Mouse (Mus musculus): ENCODE results near the gene Tbx19. TPM values are rescaled to one million over a fixed set of nuclear protein-coding genes. Genes with fewer than 3 reads are reported as not detected.

Gene Tbx19
- total RNA-seq (2014; rRNA removed) (not detected in 2 replicates), polyA plus RNA-seq (2015; fragmentation: Nextera tagmentation; extraction: Ambion mirVana) (not detected in 2 replicates)

DNA sequence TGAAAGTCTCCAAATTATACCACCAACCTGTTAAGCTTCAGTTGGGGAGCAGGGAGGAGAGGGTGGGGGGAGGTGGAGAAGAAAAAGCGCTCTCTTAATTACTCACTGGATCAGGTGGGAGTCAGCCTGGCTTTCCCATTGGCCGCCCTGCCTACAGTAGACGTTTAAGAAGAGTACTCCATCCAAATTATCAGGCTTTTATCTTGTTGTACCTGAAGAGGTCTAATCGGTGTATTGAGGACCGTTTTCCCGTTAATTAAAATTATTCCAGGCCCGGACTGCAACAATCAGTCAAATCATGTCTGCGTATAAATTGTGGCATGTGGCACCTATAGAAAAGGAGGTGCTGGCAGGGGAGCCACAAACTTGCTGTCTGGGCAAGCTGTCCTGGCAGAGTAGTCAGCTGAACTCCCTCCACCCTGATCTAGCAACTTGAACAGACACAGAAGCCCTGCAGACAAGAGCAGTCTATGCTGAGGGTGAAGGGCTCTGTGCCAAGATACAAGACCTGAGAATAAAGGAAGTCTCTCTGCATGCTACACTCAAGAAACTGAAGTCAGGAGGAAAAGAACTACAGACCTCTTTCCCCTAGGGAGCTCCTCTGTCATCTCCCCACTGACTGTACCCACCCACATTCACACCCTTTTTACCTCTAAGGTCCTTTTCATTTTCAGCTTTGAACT, at the start of gene Tbx19:
TSS of gene Tbx19 (minus strand) at position 51 of the 683 bp plus-strand sequence.
- H3K36me3 ChIP-seq (ENCODE audit: insufficient read depth) = no peaks in the 10 kb centered on the region
- no peak within 1 kb of the TSS for H3K27ac ChIP-seq (ENCODE audit: low read depth, low read length)
- WGBS = 61% methylated on average over 8 of the region's 8 CpGs
- no peaks in the 10 kb centered on the region for H3K27me3 ChIP-seq (ENCODE audit: insufficient read depth, low read length)
- no peaks in the 10 kb centered on the region for H3K4me1 ChIP-seq (ENCODE audit: insufficient read depth)
- no peak within 1 kb of the TSS for H3K4me2 ChIP-seq (ENCODE audit: low read depth)
- no peak within 1 kb of the TSS for H3K4me3 ChIP-seq (ENCODE audit: low read depth, low read length)
- H3K9ac ChIP-seq = no peak within 1 kb of the TSS
- DNase-seq (no peak), ATAC-seq (no peak)
- H3K9me3 ChIP-seq (ENCODE audit: low read length) = no peaks in the 10 kb centered on the region
- no peak for TF ChIP-seq CTCF (IDR thresholded peaks at IDR 0.05; ENCODE audit: low read depth)

DNA sequence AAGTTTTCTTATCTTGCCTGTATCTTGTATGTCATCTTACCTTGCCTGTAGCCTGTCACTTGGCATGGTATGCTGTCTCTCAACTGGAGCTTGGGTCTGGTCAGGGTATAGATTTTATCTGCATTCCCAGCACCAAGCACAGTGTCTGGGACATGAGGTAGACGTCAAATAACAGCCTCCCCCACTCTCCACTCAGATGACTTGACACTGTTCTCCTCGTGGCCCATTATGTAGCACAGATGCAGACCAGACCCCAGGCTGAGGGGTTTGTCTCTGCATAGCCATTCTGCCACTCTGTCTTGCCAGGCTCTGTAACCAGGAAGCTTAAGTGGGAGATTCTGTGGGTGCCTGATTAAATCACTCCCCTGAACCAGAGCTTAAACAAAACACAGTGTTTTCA, 45.0 kb upstream of the Tbx19 start:
- WGBS = 46% methylated on average over 2 of the region's 2 CpGs
- H3K9me3 ChIP-seq (ENCODE audit: low read length) = no peaks in the 10 kb centered on the region
- no peaks in the 10 kb centered on the region for H3K4me1 ChIP-seq (ENCODE audit: insufficient read depth)
- no peak overlapping the region for H3K9ac ChIP-seq
- H3K4me3 ChIP-seq (ENCODE audit: low read depth, low read length) = no peak overlapping the region
- DNase-seq = no peak
- no peaks in the 10 kb centered on the region for H3K27me3 ChIP-seq (ENCODE audit: insufficient read depth, low read length)
- H3K36me3 ChIP-seq (ENCODE audit: insufficient read depth) = no peaks in the 10 kb centered on the region
- no peak for TF ChIP-seq CTCF (IDR thresholded peaks at IDR 0.05; ENCODE audit: low read depth)
- no peak for ATAC-seq
- no peak overlapping the region for H3K27ac ChIP-seq (ENCODE audit: low read depth, low read length)
- H3K4me2 ChIP-seq (ENCODE audit: low read depth) = no peak overlapping the region

DNA sequence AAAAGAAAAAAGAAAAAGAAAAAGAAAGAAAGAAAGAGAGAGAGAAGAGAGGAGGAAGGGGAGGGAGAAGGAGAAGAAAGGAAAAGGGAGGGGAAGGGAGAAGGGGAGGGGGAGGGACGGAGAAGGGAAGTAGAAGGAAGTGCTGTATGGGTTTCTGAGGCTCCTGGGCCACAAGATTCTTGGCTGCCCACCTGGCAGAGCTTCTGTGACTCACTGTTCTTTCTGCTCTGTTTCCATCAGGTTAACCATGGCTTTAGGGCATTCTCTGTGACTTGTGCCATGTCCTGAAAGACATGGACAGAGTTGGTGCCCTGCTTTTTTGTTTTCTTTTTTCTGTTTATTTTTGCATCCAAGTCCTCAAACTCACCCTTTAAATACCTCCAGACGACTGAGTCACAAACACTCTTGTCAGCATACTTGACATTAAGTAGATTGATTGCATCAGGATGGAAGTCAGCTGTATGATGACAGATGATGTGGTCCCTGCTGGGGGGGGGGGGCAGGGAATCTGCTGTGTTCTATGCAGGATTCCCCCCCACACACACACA, 43.0 kb upstream of the Tbx19 start:
- H3K9me3 ChIP-seq (ENCODE audit: low read length) = no peaks in the 10 kb centered on the region
- ATAC-seq (no peak), DNase-seq (no peak)
- no peaks in the 10 kb centered on the region for H3K4me1 ChIP-seq (ENCODE audit: insufficient read depth)
- H3K27me3 ChIP-seq (ENCODE audit: insufficient read depth, low read length) = no peaks in the 10 kb centered on the region
- no peak for TF ChIP-seq CTCF (IDR thresholded peaks at IDR 0.05; ENCODE audit: low read depth)
- H3K27ac ChIP-seq (ENCODE audit: low read depth, low read length) = no peak overlapping the region
- no peaks in the 10 kb centered on the region for H3K36me3 ChIP-seq (ENCODE audit: insufficient read depth)
- H3K9ac ChIP-seq = no peak overlapping the region
- no peak overlapping the region for H3K4me3 ChIP-seq (ENCODE audit: low read depth, low read length)
- H3K4me2 ChIP-seq (ENCODE audit: low read depth) = no peak overlapping the region
- 54% methylated on average over 2 of the region's 2 CpGs for WGBS

DNA sequence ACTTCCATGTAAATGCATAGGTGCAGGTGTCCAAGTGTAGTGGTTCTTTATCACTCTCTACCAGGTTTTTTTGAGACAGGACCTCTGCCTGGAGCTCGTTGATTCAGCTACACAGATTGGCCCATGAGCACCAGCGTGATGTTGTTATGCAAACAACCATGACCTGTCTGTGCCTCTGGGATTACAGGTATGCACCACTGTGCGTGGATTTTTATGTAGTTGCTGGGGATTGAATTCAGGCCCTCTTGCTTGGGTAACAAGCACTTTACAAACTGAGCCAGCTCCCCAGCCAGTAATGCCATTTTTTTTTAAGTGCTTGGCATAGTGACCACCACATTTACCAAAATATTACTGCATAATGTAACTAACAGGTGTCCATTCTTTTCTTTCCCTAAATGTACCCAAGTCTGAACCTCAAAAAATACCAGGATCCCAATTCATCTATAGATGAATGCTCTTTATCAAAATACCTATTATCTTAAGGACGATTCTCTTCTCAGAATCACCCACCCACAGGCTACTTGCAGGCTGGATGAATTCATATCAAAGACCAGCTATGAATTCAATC, 41.0 kb upstream of the Tbx19 start:
- ATAC-seq = no peak
- no peak overlapping the region for H3K4me3 ChIP-seq (ENCODE audit: low read depth, low read length)
- H3K27ac ChIP-seq (ENCODE audit: low read depth, low read length) = no peak overlapping the region
- H3K27me3 ChIP-seq (ENCODE audit: insufficient read depth, low read length) = no peaks in the 10 kb centered on the region
- no peaks in the 10 kb centered on the region for H3K36me3 ChIP-seq (ENCODE audit: insufficient read depth)
- H3K9ac ChIP-seq = no peak overlapping the region
- DNase-seq = no peak
- no peaks in the 10 kb centered on the region for H3K9me3 ChIP-seq (ENCODE audit: low read length)
- no peak for TF ChIP-seq CTCF (IDR thresholded peaks at IDR 0.05; ENCODE audit: low read depth)
- 84% methylated on average over 4 of the region's 4 CpGs for WGBS
- H3K4me2 ChIP-seq (ENCODE audit: low read depth) = no peak overlapping the region
- H3K4me1 ChIP-seq (ENCODE audit: insufficient read depth) = no peaks in the 10 kb centered on the region

DNA sequence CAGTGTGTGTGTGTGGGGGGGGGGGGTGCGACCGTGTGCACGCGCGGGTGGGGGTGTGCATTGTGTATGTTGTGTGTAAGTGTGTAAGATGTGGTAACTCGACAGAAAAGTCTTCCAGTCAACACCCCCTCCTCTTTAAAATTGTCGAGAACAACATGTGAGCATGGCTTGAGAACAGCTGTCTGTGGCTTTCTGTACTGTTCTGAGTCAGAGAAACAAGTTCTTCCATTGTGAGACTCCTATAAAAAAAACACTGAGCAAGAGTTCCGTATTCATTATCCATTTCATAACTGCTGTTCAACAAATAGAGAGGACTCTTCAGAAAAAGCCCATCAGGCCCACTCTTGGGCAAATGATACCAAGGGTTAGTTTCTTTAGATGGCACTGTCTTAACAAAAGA, 40.2 kb upstream of the Tbx19 start:
- no peak overlapping the region for H3K4me3 ChIP-seq (ENCODE audit: low read depth, low read length)
- whole genome bisulfite sequencing = 77% methylated on average over 8 of the region's 8 CpGs
- H3K27me3 ChIP-seq (ENCODE audit: insufficient read depth, low read length) = no peaks in the 10 kb centered on the region
- no peak overlapping the region for H3K4me2 ChIP-seq (ENCODE audit: low read depth)
- H3K9ac ChIP-seq = no peak overlapping the region
- no peaks in the 10 kb centered on the region for H3K4me1 ChIP-seq (ENCODE audit: insufficient read depth)
- no peak for ATAC-seq
- no peaks in the 10 kb centered on the region for H3K36me3 ChIP-seq (ENCODE audit: insufficient read depth)
- TF ChIP-seq CTCF (IDR thresholded peaks at IDR 0.05; ENCODE audit: low read depth) = no peak
- H3K27ac ChIP-seq (ENCODE audit: low read depth, low read length) = no peak overlapping the region
- H3K9me3 ChIP-seq (ENCODE audit: low read length) = no peaks in the 10 kb centered on the region
- no peak for DNase-seq

DNA sequence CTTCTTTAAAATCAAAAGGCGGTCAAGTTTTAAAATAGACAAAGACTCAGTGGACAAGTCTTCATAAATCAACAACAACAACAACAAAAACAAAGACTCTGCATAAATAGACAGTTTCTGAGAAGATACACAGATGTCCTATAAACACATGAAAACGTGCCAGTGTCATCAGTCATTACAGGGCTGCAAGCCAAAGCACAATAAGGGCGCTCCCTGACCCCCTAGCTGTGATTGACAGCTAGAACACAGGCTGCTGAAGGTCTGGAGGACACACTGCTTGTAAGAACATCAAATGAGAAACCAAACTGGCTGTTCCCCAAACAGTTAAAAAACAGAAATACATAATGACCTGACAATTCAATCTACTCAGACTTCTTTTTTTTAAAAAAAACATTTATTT, 39.1 kb upstream of the Tbx19 start:
- no peak overlapping the region for H3K4me2 ChIP-seq (ENCODE audit: low read depth)
- no peaks in the 10 kb centered on the region for H3K9me3 ChIP-seq (ENCODE audit: low read length)
- 73% methylated on average over 3 of the region's 3 CpGs for WGBS

DNA sequence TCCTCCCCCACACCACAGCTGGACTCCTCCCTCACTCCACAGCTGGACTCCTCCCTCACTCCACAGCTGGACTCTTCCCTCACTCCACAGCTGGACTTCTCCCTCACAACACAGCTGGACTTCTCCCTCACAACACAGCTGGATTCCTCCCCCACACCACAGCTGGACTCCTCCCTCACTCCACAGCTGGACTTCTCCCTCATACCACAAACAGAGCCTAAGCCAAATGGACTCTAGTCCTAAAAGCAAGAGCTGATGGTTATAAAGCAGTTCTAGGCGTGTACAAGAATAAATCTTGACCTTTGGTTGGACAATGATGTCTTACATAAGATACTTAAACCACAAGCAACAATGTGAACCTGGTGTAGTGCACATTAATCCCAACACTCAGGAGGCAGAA, 38.4 kb upstream of the Tbx19 start:
- H3K9me3 ChIP-seq (ENCODE audit: low read length) = no peaks in the 10 kb centered on the region
- DNase-seq = no peak
- no peak for ATAC-seq
- 63% methylated on average over 1 of the region's 1 CpGs for WGBS
- H3K4me3 ChIP-seq (ENCODE audit: low read depth, low read length) = no peak overlapping the region
- no peak overlapping the region for H3K9ac ChIP-seq
- no peak overlapping the region for H3K27ac ChIP-seq (ENCODE audit: low read depth, low read length)
- H3K27me3 ChIP-seq (ENCODE audit: insufficient read depth, low read length) = no peaks in the 10 kb centered on the region
- H3K36me3 ChIP-seq (ENCODE audit: insufficient read depth) = no peaks in the 10 kb centered on the region
- no peak overlapping the region for H3K4me2 ChIP-seq (ENCODE audit: low read depth)
- no peaks in the 10 kb centered on the region for H3K4me1 ChIP-seq (ENCODE audit: insufficient read depth)
- TF ChIP-seq CTCF (IDR thresholded peaks at IDR 0.05; ENCODE audit: low read depth) = no peak

More for the DNA sequence above, 39.1 kb upstream of the Tbx19 start:
- no peak for ATAC-seq
- no peak for DNase-seq
- Histone ChIP-seq H3K36me3 (ENCODE audit: insufficient read depth) (no peaks in the 10 kb centered on the region), H3K4me1 (ENCODE audit: insufficient read depth) (no peaks in the 10 kb centered on the region), H3K9ac (no peak overlapping the region), H3K27ac (ENCODE audit: low read depth, low read length) (no peak overlapping the region), H3K27me3 (ENCODE audit: insufficient read depth, low read length) (no peaks in the 10 kb centered on the region), H3K4me3 (ENCODE audit: low read depth, low read length) (no peak overlapping the region)
- no peak for TF ChIP-seq CTCF (IDR thresholded peaks at IDR 0.05; ENCODE audit: low read depth)
